Mouse (Mus musculus) CH12.LX (cell line): ENCODE measurements around the gene Cdh18.

Experiments used
- CTCF ChIP-seq, 2 experiments: IDR thresholded peaks in 1 of 2; conservative IDR thresholded peaks in 1 of 2; 2 replicates each; pipeline ENCODE4 v1.5.1; 2011 to 2012; ENCODE audit warnings: low read depth in 2 of 2, low read length in 2 of 2, improper control_type of control experiment in 1 of 2, inconsistent platforms in 1 of 2, mild to moderate bottlenecking in 1 of 2, moderate library complexity in 1 of 2
- ELF1 ChIP-seq: IDR thresholded peaks from 2 replicates; pipeline ENCODE4 v1.6.1; 2014; ENCODE audit warnings: low read depth, mild to moderate bottlenecking, inconsistent platforms, low read length, improper control_type of control experiment
- MEF2A ChIP-seq: IDR thresholded peaks from 2 replicates; pipeline ENCODE4 v1.6.1; 2014; ENCODE audit warnings: low read depth, mild to moderate bottlenecking, inconsistent platforms, low read length, improper control_type of control experiment, borderline replicate concordance
- NELFE ChIP-seq: IDR thresholded peaks from 2 replicates; pipeline ENCODE4 v1.6.1; 2011; ENCODE audit warnings: low read depth, low read length, improper control_type of control experiment

- TF ChIP-seq ELF1: no peak
- no peak for TF ChIP-seq CTCF (conservative IDR thresholded peaks at IDR 0.05 in 1 of 2, IDR thresholded peaks at IDR 0.05 in 1 of 2; ENCODE audit: low read depth in 2 of 2, low read length in 2 of 2)
- TF ChIP-seq MEF2A: no peak
- no peak for TF ChIP-seq NELFE
Measured at GRCm38 (mm10) chr15:23278421-23278820, 729.6 kb downstream of the Cdh18 start.
